Mouse (Mus musculus) erythroblast, embryonic 14.5 days (primary cell): ENCODE measurements around the gene Cadm1.

Experiments used
- GATA1 ChIP-seq: IDR thresholded peaks from 2 replicates; pipeline ENCODE4 v1.6.1; 2012; ENCODE audit warnings: low read length, inconsistent platforms, mixed read lengths
- TAL1 ChIP-seq: IDR thresholded peaks from 3 replicates; pipeline ENCODE4 v1.6.1; 2012; ENCODE audit warnings: low read length, inconsistent platforms, mixed read lengths

GRCm38 (mm10) chr9:47603971-47604370 lies 74.0 kb downstream of the Cadm1 start:
- TF ChIP-seq GATA1 (no peak), TAL1 (no peak)
